Mouse (Mus musculus) layer of hippocampus, adult 8-10 months (tissue): ENCODE measurements at regions not wholly inside any gene's neighbourhood (a gene's known extent, or its start where the extent isn't known, plus 50 kb on each side); places are given as distances from the start of the nearest gene placed in this dataset.

Experiments used
- DNase-seq, 2 experiments: peaks; one replicate each; pipeline ENCODE4 v3.0.0; 2022; ENCODE audit warnings: low spot score in 2 of 2

DNA sequence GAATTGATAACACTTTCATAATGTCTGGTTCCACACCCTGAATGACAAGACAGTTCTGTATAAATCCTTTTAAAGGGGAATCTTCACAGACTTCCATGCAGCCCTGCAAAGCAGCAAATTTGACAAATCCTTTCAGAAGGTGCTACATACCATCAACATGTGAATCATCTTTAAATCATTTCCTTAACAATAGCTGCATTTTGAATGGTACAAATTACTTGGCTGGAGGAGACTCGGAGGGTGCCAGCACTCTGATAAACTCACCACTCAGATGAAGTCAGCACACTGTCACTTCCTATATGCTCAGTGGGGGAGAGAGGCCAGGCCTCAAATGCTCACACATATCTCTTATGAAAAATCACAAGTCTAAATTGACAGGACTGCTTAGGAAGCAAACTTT is 386.1 kb downstream of the Efnb2 start:
- no peak for DNase-seq

DNA sequence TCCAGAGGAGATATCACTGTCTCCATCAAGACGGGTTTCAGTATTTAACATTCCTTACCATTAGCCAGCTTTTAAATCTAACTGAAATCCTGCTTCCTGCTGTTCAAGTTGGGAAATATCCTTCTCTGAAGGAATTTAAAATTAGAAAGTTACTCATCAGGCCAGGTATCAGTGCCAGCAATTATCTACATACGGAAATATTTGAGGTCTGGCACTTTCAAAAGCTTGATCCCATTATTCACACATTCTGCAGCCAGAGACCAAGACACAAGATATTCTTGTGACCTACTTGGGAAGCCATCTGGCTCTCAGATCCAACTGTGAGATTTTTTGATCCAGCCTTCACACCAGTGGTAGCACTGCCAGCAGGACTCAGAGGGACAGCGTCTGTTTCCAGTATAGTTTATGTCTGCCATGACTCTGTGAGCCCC is 386.8 kb downstream of the Efnb2 start:
- no peak for DNase-seq

DNA sequence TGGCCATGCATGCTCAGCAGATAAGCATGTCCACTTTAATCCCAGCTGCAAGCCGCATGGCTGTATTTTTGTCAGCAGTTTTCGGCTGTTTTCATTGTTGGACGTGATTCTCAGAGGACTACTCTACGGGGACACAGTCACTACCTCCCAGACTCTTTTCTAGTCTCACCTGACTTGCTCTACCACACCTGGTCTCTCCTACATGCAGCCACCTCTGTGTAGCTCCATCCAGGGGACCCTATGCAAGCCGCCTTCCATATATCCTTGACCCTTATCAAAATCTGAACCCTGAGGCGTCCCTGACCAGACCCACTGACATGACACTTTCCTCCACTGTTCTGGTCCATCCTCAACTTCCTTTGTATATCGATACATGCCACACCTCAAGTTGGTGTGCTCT is 402.2 kb downstream of the Efnb2 start:
- no peak for DNase-seq

DNA sequence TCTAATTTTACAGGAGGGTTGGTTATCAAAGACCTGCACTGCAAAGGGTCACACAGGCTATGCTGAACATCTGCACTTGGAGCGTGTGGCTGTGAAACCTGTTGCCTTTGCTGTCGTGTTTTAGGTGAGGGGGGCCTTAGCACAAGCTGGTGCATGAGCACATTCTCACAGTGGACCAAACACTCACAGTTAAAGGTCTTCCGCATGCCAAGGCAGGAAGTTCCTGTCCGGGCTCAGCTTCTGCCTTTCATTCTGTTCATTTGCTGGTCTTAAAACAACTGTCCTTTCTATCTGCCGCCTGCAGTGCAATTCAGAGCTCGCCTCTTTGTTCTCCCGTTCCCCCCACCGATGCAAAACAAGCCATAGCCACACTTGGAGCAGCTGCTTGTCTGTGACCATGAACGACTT is 402.8 kb downstream of the Efnb2 start:
- DNase-seq: no peak

DNA sequence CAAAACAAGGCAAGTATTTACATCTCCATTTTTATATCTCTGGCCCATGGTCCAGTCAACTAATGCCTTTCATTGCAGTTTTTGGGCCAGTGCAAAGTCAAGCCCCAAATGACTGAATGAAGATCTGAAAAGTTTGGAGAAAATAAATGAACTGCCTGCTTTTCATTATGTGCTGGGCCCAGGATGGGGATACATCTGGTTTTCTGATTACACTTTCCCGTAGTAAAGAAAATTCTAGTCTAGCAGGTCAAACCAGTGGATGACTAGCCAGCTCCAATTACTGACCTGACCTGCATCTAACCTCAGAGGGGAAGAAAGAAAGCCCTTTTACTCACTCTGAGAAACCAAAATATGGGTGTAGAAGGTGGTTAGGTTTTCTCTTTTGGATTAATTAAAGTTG is 404.7 kb downstream of the Efnb2 start:
- DNase-seq: no peak

DNA sequence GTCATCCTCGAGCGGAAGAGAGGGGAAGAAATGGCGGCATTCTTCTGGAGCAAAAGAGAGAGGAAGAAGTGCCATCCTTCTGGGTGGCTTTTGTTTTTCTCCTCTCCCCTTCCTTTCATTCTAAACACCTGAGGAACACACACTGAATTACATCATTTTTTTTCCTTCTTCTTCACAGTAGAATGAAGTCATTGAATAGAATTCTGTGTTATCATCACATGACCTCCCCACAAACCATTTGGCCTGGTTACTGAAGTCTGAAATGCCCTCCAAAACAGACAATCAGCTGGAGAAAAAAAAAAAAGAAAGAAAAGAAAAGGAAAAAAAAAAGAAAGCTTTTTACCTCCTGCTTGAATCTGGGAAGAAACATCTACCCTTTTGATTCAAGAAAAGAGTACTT is 406.6 kb downstream of the Efnb2 start:
- DNase-seq: no peak

DNA sequence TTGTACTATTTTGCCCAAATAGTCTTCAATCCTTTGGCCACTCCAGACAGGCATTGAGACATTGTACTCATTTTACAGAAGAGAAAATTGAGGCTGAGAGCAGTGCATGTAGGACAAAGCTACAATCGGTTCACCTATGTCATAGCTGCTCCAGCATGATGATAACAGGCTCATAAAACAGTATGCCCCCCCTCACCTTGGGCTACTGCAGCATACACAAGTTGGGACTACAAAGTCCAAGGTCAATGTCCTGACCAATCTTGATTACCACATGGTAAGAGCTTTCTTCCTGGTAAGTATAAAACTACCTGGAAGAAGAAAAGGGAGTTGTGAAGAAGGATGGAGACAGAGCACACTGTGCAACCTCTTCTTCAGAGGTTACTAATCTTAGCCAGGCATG is 416.4 kb downstream of the Efnb2 start:
- DNase-seq: no peak

DNA sequence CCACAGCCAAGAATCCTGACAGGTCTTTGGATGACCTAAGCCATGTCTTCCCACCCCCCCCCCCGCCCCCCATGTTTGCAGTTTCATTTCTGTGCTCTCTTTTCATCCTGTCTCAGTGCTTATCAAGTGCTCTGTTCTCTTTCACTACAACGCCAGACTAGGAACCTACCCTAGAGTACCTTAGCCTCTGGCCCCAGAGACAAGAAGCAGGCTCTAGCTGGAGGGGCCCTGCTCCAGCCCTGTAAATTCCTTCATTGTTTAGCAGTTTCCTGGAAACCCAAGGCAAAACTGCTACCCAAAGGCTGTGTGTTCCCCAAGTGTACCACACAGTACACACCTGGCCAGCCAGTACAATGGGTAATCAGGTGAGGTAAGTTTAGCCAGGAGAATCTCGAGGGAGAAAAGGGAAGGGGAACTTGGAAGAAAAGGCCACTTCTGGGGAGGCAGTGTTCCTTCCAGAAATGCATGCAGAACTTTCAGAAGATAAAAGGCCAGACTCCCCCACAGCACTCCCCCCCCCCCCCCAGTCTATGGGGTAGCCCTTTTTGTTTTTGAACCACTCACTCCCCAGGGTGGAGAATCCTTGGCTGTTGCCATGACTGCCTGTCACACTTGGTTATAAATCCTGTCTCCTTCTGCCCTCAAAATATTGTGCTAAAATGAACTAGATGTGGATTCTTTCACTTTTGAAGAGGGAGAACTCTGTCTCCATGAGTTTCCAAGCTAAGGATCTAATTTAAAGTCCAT is 419.1 kb downstream of the Efnb2 start:
- DNase-seq: no peak

DNA sequence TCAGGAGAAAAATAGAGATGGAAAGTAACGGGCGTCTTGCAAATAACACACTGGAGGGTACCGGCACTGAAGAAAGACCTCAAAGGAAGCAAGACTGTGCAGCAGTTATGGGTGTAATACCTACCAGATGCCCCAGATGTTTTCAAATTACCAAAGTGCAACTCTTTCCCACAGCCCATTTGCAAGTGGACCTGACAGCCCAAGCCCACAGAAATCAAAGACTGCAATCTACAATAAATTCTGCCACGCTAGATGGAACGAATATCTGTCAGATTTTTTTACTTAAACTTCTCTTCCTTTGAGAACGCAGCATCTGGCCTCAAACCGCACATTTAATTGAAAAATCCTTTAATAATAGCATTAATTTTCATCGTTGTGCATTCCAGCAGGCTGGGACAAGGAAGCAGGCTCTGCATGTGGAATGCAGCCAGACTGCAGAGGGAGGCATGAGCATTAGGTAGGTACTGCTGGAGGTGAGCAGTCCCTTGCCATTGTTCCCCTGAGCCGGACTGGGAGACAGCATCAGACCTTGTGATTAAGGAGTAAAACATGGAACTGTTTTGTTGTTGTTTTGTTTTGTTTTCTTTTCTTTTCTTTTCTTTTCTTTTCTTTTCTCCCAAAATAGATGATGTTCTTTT is 419.9 kb downstream of the Efnb2 start:
- no peak for DNase-seq

DNA sequence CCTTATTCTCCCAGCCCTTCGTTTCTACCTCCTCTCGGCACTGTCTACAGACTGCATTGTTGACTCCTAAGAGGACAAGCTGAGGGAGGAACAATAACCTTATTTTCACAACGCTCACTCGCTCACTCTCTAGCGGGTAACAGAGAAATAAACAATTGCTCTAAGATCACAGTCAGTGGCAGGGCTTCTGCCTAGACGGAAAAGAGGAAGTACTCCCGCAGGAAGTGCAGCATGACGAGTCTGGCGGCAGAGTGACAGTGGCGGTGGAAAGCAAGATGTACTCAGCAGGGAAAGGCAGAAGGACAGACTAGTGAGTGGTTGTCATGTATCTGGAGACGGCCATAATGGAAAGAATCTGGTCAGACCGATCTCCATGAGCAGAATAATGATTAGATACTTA is 421.6 kb downstream of the Efnb2 start:
- no peak for DNase-seq

DNA sequence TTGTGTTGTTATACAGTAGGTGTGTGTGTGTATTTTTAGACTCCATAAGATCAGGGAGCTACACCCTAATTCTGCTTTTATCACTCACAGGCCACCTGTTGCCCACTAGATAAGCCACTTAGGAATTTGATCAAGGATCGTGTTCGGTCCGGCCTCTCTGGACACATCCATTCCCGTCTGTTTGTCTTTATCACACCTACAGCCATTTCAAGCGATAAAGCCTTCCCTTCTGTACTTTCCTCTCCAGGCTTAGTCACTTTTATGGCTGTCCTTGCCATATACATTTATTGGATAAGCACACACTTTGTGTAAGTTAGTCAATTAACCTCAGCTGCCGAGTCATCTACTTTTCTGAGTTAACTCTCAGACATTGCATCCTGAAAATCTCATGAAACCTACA is 423.0 kb downstream of the Efnb2 start:
- no peak for DNase-seq

DNA sequence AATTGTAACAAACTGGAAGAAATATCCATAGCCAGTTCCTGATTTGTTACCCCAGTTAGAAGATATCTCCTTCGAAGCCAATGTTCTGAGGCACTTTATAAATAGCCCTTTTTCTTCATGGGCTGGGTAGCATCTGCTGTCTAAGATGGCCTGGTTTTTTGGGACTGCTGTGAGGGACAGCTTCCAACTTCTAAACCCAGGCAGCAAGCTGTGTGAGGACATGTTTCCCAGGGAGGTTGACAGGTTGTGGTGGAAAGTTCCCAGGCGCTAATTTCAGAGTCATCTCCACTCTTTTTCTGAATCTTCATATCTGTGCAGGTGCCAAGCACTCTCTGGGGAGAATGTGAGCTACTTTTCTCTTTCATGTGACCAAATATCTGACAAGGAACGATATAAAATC is 427.4 kb downstream of the Efnb2 start:
- DNase-seq: peak; percentile 9 to 16

DNA sequence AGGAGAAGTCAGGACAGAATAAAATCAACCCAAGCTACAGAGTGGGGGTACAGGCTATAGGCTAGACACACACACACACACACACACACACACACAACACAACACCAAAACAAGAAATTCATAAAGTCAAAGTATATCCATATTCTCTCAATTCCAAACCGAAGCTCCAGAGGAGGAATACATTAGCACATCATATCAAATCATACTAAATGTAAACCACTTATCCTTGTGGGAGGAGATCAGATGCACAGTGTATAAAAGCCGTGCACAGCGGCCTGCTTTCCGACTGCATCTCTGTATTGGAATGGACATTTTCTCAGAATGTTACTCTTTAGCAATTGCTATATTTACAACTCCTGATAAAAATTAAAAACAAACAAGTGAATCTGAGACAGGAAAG is 427.9 kb downstream of the Efnb2 start:
- DNase-seq: no peak

DNA sequence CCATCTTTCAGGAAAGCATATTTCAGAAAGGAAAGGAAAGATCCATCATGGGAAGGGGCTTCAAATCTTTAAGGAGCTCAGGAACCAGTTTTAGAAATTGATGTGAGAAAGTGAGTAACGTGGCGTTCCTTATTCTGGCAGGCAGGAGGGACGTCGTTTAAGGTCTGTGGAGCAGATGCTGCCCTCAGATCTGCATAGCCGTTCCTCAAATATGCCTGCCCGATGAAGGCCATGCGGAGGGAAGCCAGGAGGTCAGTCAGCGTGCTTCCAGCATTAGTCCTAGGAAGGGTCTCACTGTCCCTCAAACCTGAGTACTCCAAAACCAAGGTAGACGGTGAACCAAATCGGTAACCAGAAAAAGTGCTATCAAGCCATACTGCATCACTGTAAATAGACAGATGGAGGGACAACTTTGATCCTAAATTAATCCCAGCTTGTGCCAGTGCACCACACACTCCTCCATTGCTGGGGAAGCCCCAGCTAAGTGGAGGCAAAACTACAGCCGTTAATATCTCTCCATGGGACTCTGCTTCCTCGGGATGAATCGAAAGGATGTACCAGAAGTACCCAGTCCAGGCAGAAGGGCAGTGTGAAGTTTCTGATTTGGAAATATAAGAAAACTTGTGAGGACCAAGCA is 428.9 kb downstream of the Efnb2 start:
- DNase-seq: no peak

DNA sequence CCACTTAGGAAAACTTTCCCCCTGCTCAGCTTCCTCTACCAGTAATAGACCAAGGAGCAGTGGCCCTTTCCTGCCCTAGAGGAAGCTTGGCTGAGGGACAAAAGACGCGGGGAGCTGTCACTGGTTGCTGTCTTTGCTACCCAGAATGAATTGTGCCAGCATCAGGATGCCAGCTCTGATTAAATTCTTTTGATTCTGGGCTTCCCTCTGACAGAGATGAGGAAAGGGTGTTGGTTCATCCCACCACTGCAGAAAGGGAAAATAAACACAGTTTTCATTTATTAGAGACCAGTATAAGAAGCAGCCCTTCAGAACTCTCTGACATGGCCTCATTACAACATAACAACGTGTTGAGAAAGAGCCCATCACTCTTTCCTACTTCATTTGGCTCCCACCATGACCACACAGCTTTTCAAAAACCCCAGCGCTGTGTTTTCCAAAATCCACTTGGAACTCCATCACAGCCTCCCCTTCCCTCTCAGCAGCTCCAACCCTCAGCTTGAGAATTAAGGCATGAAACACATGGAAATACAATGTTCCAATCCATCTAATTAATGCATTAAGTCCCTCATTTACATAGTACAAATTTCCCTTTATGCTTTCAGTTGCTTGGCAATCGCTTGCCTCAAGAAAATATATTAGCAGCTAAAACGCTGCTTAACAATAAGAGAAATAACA is 429.6 kb downstream of the Efnb2 start:
- DNase-seq: peak in 1 of 2 experiments; percentile 14

DNA sequence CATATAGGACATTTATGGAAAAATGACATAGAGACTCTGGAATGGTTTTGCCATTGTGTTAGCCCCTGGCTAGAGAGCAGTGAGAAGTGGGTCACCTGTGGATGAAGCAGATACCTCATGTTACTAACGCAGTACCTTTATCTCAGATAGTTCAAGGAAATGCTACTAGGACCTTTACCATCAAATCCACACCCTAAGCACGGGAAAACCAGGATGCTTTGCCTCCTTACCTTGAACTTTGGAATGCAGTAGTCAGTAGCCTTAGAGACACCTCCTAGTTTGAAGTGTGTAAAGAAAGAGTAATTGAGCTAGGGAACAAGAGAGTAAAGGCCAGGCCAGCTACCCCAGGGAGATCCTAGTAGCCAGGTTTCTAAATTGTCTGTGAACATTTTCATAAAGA is 435.0 kb downstream of the Efnb2 start:
- no peak for DNase-seq

DNA sequence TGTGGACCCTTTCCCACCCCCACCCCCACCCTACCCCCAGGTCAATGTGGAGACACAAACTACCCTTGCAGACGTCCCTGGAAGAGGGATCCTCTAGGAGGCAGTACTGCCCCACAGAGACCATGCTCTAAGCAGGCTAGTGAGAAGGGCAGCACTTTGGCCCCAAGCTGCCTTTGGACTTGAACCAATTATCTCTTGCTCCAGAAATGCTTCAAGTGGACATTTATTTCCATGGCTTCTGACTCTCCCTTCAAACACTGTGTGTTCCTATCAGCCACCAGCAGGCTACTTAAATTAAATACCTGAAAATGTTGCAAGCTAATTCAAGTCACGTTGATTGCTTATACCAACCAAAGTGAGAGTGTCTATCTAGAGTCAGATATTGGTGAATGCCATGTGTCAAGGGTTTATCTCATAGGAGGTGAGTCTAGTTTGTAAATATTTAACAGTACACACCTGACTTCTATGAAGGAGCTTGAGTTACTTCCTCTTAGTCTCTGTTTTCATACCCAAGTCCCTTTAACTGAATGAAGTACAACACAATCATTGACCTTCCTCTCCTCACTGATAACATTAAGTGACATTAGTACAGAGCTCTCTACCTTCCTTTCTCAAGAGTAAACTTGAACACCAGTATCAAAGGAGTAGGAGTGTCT is 435.7 kb downstream of the Efnb2 start:
- DNase-seq: no peak

DNA sequence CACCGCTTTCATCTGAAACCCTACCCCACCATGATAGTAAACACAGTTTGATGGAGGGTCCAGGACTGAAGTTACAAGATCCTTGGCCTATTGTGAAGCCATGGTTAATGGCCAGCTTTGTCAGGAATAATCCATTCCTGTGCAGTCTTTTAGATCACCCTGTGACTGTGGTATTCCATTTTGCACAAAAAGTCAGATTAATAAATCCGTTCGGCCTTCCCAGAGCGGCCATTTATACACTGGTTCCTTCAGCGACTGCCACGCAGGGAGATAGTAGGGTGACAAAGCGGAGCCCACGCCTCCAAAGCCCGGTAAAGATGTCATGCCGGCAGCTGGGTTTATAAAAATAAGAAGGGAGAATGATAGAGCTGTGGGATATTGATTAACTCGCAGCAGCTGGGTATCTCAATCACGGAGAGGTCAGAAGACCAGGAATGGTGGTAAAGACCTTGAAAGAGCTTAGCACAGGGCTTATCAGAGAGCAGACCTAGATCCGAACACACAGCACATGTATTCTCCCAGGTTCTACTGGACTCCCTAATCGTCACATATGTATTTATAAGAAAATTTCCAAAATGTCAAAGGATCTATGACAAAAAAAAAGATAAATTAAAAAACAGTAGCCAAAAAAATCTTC is 440.5 kb downstream of the Efnb2 start:
- DNase-seq: no peak

DNA sequence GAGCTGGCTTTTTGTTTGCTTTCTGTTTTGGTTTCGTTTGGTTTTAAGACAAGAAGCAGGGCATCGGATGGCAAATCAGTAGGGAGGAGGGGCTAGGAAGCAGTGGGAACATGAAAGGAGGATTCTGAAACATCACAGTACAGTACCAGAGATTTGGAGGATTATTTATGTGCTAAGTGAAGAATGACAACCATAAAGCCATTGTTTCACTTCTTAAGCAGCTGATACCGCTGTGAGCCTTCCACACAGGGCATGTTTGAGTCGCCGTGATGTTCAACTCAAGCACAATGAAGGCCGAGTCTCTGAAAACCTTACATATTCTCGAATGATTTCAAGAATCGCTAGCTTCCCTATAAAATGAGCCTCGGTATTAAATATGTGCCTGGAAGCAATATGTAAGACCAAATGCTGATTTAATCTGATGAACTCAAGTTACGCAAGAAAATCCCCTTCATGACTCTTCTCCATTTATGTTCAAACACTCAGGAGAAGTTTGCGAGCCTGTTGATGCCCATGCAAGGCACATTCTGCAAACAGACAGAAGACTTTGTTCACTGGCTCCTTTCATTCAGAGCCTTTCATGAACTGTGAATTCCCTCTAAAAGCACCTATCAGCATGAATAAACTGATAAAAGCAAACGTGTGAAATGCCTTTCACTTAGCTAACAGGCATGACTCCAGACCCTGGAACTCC is 441.2 kb downstream of the Efnb2 start:
- no peak for DNase-seq

DNA sequence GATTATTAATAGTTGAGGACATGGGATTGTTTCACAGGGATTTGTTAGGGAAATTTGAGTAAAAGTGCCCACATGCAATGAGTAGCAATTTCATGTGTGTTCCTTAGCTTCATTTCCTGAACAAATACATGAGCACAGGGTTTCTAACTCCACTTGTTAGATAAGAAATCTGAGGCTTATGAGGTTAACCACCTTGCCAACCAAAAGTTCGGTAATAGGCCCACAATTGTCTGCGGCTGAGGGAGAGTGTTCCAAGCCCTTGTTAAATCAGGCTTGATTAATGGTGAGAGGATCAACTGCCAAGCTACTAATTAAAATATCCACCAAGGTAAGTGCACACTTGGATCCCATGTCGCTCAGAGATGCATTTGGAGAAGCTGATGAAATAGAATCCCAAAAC is 468.0 kb downstream of the Efnb2 start:
- no peak for DNase-seq

DNA sequence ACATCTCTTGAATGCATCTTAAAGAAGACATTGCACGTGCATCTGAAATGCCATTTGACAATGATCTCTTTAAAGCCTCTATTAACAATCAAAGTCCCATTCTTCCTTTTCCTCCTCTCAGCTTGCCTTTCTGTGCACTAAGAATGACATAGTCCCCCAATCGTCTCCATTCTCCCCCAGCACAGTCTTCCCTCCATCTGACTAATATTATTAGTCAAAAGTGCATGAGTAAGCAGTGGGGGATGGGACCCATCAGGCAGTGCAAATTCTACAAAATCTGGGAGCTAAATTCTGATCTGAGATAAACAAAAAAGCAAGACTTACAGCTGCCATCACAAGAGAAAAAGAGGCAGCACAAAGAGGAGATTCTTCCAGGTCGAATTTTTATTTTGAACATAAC is 475.0 kb downstream of the Efnb2 start:
- no peak for DNase-seq
